Mouse (Mus musculus) embryo, embryonic 10.5 days (tissue): ENCODE measurements at regions not wholly inside any gene's neighbourhood (a gene's known extent, or its start where the extent isn't known, plus 50 kb on each side); places are given as distances from the start of the nearest gene placed in this dataset.

Source experiments
- DNase-seq: peaks from one replicate; pipeline ENCODE4 v3.0.0-alpha.2; 2015; ENCODE audit warnings: low spot score

GRCm38 (mm10) chr3:128415568-128415967, 519.4 kb upstream of the Fam241a start:
- DNase-seq, result no peak

- no peak for DNase-seq
Observed at GRCm38 (mm10) chr3:128413481-128413880, 517.4 kb upstream of the Fam241a start.

GRCm38 (mm10) chr3:128412157-128412556, 516.0 kb upstream of the Fam241a start:
- DNase-seq, result peak; percentile 22

- DNase-seq, result no peak
Observed at GRCm38 (mm10) chr3:128394805-128395204, 498.7 kb upstream of the Fam241a start.

- no peak for DNase-seq
Observed at GRCm38 (mm10) chr3:128380579-128380978, 484.5 kb upstream of the Fam241a start.

GRCm38 (mm10) chr3:128369521-128370127, 473.5 kb upstream of the Fam241a start:
- peak; percentile 29 for DNase-seq

- DNase-seq, result no peak
Observed at GRCm38 (mm10) chr3:128362310-128362709, 466.2 kb upstream of the Fam241a start.

- DNase-seq, result peak; percentile 86
Observed at GRCm38 (mm10) chr3:128349123-128349522, 453.0 kb upstream of the Fam241a start.

- peak; percentile 19 for DNase-seq
Observed at GRCm38 (mm10) chr3:128347782-128348574, 451.9 kb upstream of the Fam241a start.

- no peak for DNase-seq
Observed at GRCm38 (mm10) chr3:128337508-128337907, 441.4 kb upstream of the Fam241a start.

- DNase-seq, result peak; percentile 95
Observed at GRCm38 (mm10) chr3:128337031-128337430, 440.9 kb upstream of the Fam241a start.

- no peak for DNase-seq
Observed at GRCm38 (mm10) chr3:128327677-128328076, 431.6 kb upstream of the Fam241a start.

- DNase-seq, result no peak
Observed at GRCm38 (mm10) chr3:128301312-128301711, 405.2 kb upstream of the Fam241a start.

- DNase-seq, result no peak
Observed at GRCm38 (mm10) chr3:128298110-128298509, 402.0 kb upstream of the Fam241a start.

GRCm38 (mm10) chr3:128287846-128288245, 391.7 kb upstream of the Fam241a start:
- DNase-seq, result no peak

GRCm38 (mm10) chr3:128285214-128285613, 389.1 kb upstream of the Fam241a start:
- no peak for DNase-seq

- no peak for DNase-seq
Observed at GRCm38 (mm10) chr3:128280626-128281025, 384.5 kb upstream of the Fam241a start.

- no peak for DNase-seq
Observed at GRCm38 (mm10) chr3:128270576-128270975, 374.5 kb upstream of the Fam241a start.

- no peak for DNase-seq
Observed at GRCm38 (mm10) chr3:128261208-128261607, 365.1 kb upstream of the Fam241a start.

GRCm38 (mm10) chr3:128247816-128248215, 351.7 kb upstream of the Fam241a start:
- DNase-seq, result no peak

GRCm38 (mm10) chr3:128239813-128240421, 343.8 kb upstream of the Fam241a start:
- no peak for DNase-seq

GRCm38 (mm10) chr3:128230390-128230789, 334.3 kb upstream of the Fam241a start:
- no peak for DNase-seq

GRCm38 (mm10) chr3:128226930-128227585, 330.9 kb upstream of the Fam241a start:
- DNase-seq, result no peak
